Mouse (Mus musculus) liver, adult 2 months (tissue): Measurements from ENCODE around the gene Sipa1l1.

Experiments
- CTCF ChIP-seq: fragments of 200-500 bp; IDR thresholded peaks from 2 replicates; pipeline ENCODE4 v1.5.1; 2011; ENCODE audit warnings: low read depth, low read length, control low read depth
- POLR2A ChIP-seq: fragments of 200-500 bp; IDR thresholded peaks from 2 replicates; pipeline ENCODE4 v1.6.1; 2011; ENCODE audit warnings: low read length, control low read depth; ENCODE audit not compliant: insufficient read depth; ENCODE audit errors: extremely low read depth

GRCm38 (mm10) chr12:82245219-82245618, 76.1 kb downstream of the Sipa1l1 start:
- TF ChIP-seq POLR2A = no peak
- TF ChIP-seq CTCF = no peak
